Mouse (Mus musculus) T-helper 17 cell (primary cell): Measurements from ENCODE around the gene Cfap61.

Source experiments
- in situ Hi-C, 2 experiments: fragments of 300-600 bp; cut with MboI, MseI; formaldehyde crosslinking; loops; 1 replicate in 1 of 2; 2 replicates in 1 of 2; pipeline ENCODE4 v1.15.1; 2025; ENCODE audit warnings: high pct_unique_total_duplicates in 2 of 2

Cfap61 gene

GRCm38 (mm10) chr2:145934339-145935231 is at the start of gene Cfap61, which contains the start of gene Crnkl1:
Gene Cfap61 (plus strand): TSS chr2:145934784.
Gene Crnkl1 (minus strand): TSS chr2:145935014.
- in situ Hi-C loops: loop anchor here in 1 of 2 experiments (10.0 kb wide), 1 partner anchor 570 kb away; no protein-coding TSS in a partner anchor

DNA sequence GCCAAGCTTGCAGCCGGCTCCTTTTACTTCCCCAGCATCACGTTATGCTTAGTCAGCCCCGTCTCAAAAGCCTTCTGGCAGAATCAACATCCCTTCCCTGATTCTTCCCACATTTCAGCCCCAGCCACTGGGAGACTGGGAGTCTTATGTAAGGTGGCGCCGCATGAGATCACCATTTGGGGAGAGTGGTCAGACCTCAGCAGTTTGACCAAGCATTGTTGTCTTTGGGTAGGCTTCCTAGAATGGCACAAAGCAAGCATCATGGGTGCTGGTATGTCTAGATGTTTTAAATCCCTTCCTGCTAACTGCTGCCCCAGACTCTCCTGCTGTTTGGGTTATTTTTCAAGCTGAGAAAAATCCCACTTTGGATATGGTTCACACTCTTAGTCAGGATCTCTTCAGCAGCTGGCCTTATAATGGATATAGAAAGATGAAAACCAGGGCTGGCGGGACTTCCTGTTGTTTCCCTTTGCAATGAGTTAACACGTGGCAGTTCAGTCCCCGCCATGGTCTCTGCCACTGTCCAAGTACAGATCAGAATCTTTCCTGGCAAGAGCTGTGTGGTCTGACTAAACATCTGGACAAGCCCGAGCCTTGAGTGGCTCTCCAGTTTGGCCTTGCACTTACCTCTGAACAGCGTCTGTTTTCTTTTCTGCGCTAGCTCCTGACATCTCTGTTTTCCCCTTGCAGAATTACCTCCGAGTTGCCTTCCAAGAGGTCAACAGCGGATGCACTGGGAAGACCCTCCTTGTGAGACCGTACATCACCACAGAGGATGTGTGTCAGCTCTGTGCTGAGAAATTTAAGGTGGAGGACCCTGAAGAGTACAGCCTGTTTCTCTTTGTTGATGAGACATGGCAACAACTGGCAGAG is 49.4 kb upstream of the Cfap61 start:
- in situ Hi-C loops: loop anchor here (5.0 kb wide), 2 partner anchors 183 to 188 kb away; no protein-coding TSS in a partner anchor

GRCm38 (mm10) chr2:145887937-145888765 is 46.4 kb upstream of the Cfap61 start:
- in situ Hi-C loops: no loop called here

- in situ Hi-C loops: no loop called here
Measured at GRCm38 (mm10) chr2:145888766-145889480, 45.7 kb upstream of the Cfap61 start.

- in situ Hi-C loops: no loop called here
Measured at GRCm38 (mm10) chr2:145890571-145890970, 44.0 kb upstream of the Cfap61 start.

DNA sequence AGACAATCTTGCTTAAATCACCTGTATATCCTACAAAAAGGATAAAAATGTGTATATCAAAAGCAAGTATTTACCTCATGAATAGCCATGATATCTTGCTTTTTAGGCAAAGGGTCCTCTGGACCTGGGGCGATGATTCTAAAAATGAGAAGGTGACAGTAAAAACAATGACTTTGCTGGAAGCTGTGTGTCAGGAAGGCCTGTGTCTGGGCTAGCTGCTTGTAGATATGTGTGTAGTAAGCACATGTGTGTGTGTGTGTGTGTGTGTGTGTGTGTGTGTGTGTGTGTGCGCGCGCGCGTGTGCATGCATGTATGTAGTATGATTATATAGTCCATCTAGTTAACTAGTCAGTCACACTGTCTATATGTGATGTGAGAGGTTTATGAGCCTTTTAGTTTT is 40.8 kb upstream of the Cfap61 start:
- in situ Hi-C loops: no loop called here

DNA sequence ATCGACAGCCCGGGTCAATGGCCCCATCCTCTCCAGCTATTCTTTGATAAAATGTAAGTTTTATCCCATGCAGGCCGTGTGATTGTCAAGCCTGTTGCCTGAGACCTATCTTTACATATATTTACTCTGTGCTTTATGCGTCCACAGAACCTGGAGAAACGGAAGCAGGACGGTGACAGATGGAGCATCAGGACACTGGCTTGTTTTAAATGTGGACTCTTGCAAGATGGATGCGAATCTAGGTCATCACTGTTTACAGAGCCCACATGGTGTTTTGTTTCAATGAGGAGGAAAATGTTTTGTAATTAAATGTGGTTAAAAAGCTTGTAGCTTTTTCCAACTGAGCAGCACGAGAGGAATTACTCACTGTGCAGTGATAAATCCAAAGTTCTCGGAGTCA is 36.5 kb upstream of the Cfap61 start:
- in situ Hi-C loops: no loop called here

DNA sequence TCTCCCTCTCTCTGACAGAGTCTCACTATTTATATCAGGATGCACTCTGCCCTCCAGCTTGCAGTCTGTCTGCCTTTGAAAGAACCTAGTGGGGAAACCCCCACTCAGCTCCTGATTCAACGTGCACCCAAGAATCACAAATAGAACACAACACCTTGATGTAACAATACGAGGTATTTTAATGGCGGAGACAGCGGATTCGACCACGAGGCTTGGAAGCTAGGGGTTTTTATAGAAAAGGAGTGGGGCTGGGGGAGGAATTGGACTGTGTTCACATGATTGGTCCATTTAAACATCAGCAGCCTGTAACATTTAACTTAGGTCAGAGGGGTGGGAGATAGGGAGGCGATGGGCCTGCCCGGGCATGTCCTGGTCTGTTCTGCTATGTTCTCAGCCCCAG is 34.3 kb upstream of the Cfap61 start:
- in situ Hi-C loops: loop anchor here (25.0 kb wide), 3 partner anchors 1162 to 1638 kb away; partner anchors contain the start of genes Dtd1 (in 2 of the 2), Smim26 (in 2 of the 2), Mgme1 (in 1 of the 2) and Snx5 (in 1 of the 2)

- in situ Hi-C loops: loop anchor here (25.0 kb wide), 3 partner anchors 1160 to 1640 kb away; partner anchors contain the start of genes Dtd1 (in 2 of the 2), Smim26 (in 2 of the 2), Mgme1 (in 1 of the 2) and Snx5 (in 1 of the 2)
Measured at GRCm38 (mm10) chr2:145901861-145902260, 32.7 kb upstream of the Cfap61 start, which contains the start of gene Naa20. Gene Naa20 (plus strand): TSS chr2:145902099.

DNA sequence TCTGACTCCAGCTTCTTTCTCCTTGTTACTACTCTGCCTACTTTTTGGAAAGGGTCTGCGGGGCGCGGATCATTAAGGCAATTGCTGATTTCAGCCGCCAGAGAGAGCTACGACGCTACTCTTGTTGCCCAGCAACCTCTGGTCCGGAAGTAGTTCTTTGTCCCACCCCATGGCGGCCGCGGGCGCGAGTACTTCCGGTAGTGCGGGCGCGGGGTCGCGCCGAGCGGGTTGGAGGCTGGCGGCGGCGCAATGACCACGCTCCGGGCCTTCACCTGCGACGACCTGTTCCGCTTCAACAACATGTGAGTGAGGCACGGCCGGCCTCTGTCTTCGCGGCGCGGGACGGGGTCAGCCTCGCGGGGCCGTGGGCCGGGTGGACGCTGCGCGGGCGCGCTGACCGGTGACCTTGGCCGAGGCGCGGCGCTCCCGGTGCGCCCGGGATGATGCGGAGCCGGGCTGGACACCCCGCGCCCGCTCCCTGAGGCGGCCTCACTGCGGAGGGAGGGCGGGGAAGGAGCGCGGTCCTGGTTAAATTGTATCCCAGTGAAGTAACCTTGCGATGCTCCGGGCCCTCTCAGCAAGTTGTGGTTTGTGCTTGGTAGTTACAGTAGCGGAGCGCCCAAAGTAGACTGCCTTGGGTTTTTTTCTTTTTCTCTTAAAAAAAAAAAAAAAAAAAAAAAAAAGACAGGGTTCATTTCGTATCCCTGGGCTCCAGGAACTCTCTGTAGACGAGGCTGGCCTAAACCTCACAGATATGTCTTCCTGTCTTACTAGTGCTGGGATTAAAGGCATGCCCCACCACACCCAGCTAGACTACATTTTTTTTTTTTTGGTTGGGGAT is 31.3 kb upstream of the Cfap61 start:
- in situ Hi-C loops: loop anchor here (25.0 kb wide), 3 partner anchors 1159 to 1641 kb away; partner anchors contain the start of genes Dtd1 (in 2 of the 2), Smim26 (in 2 of the 2), Mgme1 (in 1 of the 2) and Snx5 (in 1 of the 2)

DNA sequence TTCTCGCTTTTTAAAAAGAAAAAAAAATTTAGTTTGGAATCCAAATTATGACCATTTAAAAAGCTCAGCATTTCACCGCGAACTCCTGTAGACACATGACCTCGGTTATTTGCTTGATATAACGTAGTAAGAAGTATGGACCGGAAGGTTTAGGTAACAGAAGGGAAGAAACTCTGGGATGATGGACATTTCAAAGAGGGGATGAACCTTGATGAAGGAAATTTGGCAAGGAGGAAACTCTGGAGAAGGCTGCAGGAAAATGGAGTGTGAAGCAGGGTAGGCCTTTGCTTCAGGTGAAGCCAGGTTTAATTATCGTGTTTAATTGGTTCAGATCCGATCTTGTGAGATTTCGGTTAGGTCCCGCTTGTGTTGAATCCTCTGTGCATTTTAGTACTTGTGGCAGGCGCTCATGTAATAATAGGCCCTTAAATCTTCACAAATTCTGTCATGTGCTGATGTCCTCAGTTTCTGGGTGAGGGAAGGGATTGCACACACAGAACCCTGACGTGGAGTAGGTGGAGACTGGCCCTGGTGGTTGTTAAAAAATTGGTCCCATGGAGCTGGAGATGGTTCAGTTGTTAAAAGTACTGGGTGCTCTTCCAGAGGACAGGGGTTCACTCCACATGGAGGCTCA is 30.5 kb upstream of the Cfap61 start:
- in situ Hi-C loops: loop anchor here (25.0 kb wide), 3 partner anchors 1158 to 1642 kb away; partner anchors contain the start of genes Dtd1 (in 2 of the 2), Smim26 (in 2 of the 2), Mgme1 (in 1 of the 2) and Snx5 (in 1 of the 2)

GRCm38 (mm10) chr2:145905156-145905555 is 29.4 kb upstream of the Cfap61 start:
- in situ Hi-C loops: loop anchor here (25.0 kb wide), 3 partner anchors 1157 to 1643 kb away; partner anchors contain the start of genes Dtd1 (in 2 of the 2), Smim26 (in 2 of the 2), Mgme1 (in 1 of the 2) and Snx5 (in 1 of the 2)

GRCm38 (mm10) chr2:145905884-145906283 is 28.7 kb upstream of the Cfap61 start:
- in situ Hi-C loops: loop anchor here (25.0 kb wide), 3 partner anchors 1156 to 1644 kb away; partner anchors contain the start of genes Dtd1 (in 2 of the 2), Smim26 (in 2 of the 2), Mgme1 (in 1 of the 2) and Snx5 (in 1 of the 2)

DNA sequence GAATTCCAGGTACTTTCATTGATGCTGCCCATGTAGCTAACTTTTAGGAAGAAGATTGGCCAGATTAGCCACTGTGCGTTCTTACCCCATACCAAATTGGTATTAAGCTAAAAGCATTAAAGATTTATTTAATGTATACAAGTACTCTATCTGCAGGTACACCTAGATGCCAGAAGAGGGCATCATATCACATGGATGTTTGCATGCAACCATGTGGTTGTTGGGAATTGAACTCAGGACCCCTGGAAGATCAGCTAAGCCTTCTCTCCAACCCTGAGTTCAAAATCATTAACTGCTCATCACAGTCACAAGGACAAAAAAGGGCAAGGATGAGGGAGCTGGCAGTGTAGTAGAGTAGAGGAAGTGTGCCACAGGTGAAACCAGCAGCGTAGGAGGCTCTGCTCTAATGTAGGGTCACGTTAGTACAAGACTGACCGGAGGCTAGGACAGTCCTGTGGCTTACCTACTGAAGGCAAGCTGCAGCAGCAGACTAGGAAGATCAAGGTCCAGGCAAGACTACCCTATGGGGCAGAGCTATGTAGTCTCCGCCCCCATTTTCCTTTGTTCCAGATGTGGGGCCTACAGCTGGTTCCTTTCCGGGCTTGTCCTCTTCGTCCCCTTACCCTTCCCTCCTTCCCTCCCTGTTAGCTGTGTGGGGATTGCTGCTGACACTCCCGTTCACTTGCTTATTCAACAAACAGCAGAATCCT is 13.5 kb upstream of the Cfap61 start:
- in situ Hi-C loops: loop anchor here (25.0 kb wide), 3 partner anchors 1141 to 1659 kb away; partner anchors contain the start of genes Dtd1 (in 2 of the 2), Smim26 (in 2 of the 2), Mgme1 (in 1 of the 2) and Snx5 (in 1 of the 2)

DNA sequence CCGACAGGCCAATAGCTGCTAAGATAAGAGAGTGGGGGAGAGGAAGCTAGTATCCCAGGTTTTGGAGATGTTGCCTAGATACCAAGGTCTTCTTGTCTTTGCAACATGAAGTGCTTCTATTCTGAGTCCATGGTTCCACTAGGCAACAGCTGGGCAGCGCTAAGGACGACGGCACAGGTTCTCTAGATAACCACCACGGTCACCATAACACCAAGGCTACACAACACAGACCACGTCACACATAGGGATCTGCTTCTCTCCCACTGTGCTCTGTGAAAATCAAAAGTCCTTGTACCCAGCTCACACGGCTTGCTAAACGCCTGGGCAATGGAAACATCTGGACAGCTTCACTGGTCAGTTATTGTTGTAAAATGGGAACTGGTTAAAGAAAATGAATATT is 2.4 kb downstream of the Cfap61 start:
- in situ Hi-C loops: loop anchor here in 1 of 2 experiments (10.0 kb wide), 1 partner anchor 568 kb away; no protein-coding TSS in a partner anchor

- in situ Hi-C loops: no loop called here
Measured at GRCm38 (mm10) chr2:145941403-145941802, 6.8 kb downstream of the Cfap61 start.

DNA sequence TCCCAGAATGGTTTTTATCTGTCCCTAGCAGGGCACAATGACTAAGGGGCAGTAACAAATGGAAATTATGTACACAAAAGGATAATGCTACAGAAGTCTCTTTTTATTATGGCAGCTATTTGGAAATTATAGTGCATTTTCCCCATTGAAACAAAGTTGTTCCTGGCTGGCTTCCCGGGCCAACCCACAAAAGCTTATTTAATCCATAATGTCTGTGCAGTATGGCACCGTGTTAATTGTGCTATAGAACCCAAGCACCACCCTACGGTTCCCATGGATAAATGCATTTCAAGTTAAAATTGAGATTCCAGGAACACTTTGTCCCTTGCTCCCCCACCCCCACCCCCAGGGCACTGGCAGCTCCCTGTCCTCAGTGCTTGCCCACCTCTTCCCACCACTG is 9.7 kb downstream of the Cfap61 start:
- in situ Hi-C loops: no loop called here
